Mouse (Mus musculus) mesoderm, embryonic 11.5 days (tissue): ENCODE measurements around the gene Gpc1.

Source experiments
- DNase-seq: peaks from one replicate; pipeline ENCODE4 v3.0.0-alpha.2; 2012; ENCODE audit warnings: low read depth, low spot score

The Gpc1 gene

GRCm38 (mm10) chr1:92879266-92879665 is 47.8 kb downstream of the Gpc1 start:
- no peak for DNase-seq

GRCm38 (mm10) chr1:92880101-92880500 is 48.7 kb downstream of the Gpc1 start:
- DNase-seq = no peak

GRCm38 (mm10) chr1:92881982-92882381 is 50.5 kb downstream of the Gpc1 start:
- DNase-seq = no peak

- no peak for DNase-seq
Observed at GRCm38 (mm10) chr1:92888901-92889655, 57.6 kb downstream of the Gpc1 start.

GRCm38 (mm10) chr1:92892791-92893190 is 61.3 kb downstream of the Gpc1 start:
- DNase-seq = no peak

- no peak for DNase-seq
Observed at GRCm38 (mm10) chr1:92893896-92894295, 62.5 kb downstream of the Gpc1 start.

GRCm38 (mm10) chr1:92895089-92895488 is 63.6 kb downstream of the Gpc1 start:
- DNase-seq = peak; percentile 86

GRCm38 (mm10) chr1:92902786-92903185 is 71.3 kb downstream of the Gpc1 start, which contains the start of gene Ankmy1:
Gene Ankmy1 (minus strand): TSS chr1:92902906.
- peak; percentile 81 for DNase-seq

GRCm38 (mm10) chr1:92903627-92904026 is 72.2 kb downstream of the Gpc1 start:
- no peak for DNase-seq

GRCm38 (mm10) chr1:92905703-92906310 is 74.4 kb downstream of the Gpc1 start:
- no peak for DNase-seq

- peak; percentile 90 for DNase-seq
Observed at GRCm38 (mm10) chr1:92906779-92907631, 75.6 kb downstream of the Gpc1 start, which contains the start of gene Dusp28. Gene Dusp28 (plus strand): TSS chr1:92906981.

GRCm38 (mm10) chr1:92907632-92908360 is 76.4 kb downstream of the Gpc1 start:
- no peak for DNase-seq

- no peak for DNase-seq
Observed at GRCm38 (mm10) chr1:92908664-92909063, 77.2 kb downstream of the Gpc1 start.

- DNase-seq = peak; percentile 44
Observed at GRCm38 (mm10) chr1:92909068-92909467, 77.6 kb downstream of the Gpc1 start.
